Mouse (Mus musculus) naive thymus-derived CD4-positive, alpha-beta T cell, adult 2 months (primary cell): Measurements from ENCODE around the gene Supt4a.
A peak's percentile ranks its signal among the peaks of the same experiment; 100 is the strongest.

Source experiments
- DNase-seq: peaks from one replicate; pipeline ENCODE4 v3.0.0-alpha.2; 2011; ENCODE audit warnings: low read depth

The Supt4a gene

GRCm38 (mm10) chr11:87751031-87751430 is 13.7 kb downstream of the Supt4a start:
- peak; percentile 66 for DNase-seq

- DNase-seq, result peak; percentile 88
These were observed 14.2 kb downstream of the Supt4a start for GRCm38 (mm10) chr11:87751491-87751966.

GRCm38 (mm10) chr11:87752307-87752706 is 15.0 kb downstream of the Supt4a start:
- DNase-seq, result no peak

- DNase-seq, result no peak
These were observed 15.9 kb downstream of the Supt4a start for GRCm38 (mm10) chr11:87753255-87753654.

GRCm38 (mm10) chr11:87753891-87754501 is 16.6 kb downstream of the Supt4a start:
- peak; percentile 53 for DNase-seq

GRCm38 (mm10) chr11:87754603-87755002 is 17.3 kb downstream of the Supt4a start:
- peak; percentile 87 for DNase-seq

- DNase-seq, result peak; percentile 99
These were observed 18.1 kb downstream of the Supt4a start for GRCm38 (mm10) chr11:87755360-87756017.

- peak; percentile 83 for DNase-seq
These were observed 19.0 kb downstream of the Supt4a start for GRCm38 (mm10) chr11:87756251-87756820.

- DNase-seq, result peak; percentile 80
These were observed 19.9 kb downstream of the Supt4a start for GRCm38 (mm10) chr11:87757001-87757954.

- peak; percentile 81 for DNase-seq
These were observed 21.0 kb downstream of the Supt4a start for GRCm38 (mm10) chr11:87758161-87758911.

GRCm38 (mm10) chr11:87758957-87759608 is 21.7 kb downstream of the Supt4a start:
- DNase-seq, result no peak

GRCm38 (mm10) chr11:87759609-87760005 is 22.3 kb downstream of the Supt4a start:
- peak; percentile 90 for DNase-seq

- peak; percentile 63 for DNase-seq
These were observed 23.1 kb downstream of the Supt4a start, which contains the start of gene Tspoap1 for GRCm38 (mm10) chr11:87760301-87761081. Tspoap1 (plus strand) TSS chr11:87760541.

GRCm38 (mm10) chr11:87761181-87761721 is 23.9 kb downstream of the Supt4a start:
- no peak for DNase-seq

- DNase-seq, result no peak
These were observed 24.7 kb downstream of the Supt4a start for GRCm38 (mm10) chr11:87761806-87762701.

GRCm38 (mm10) chr11:87762702-87763385 is 25.5 kb downstream of the Supt4a start:
- no peak for DNase-seq

- DNase-seq, result no peak
These were observed 26.2 kb downstream of the Supt4a start for GRCm38 (mm10) chr11:87763511-87763987.
